Mouse (Mus musculus) lung, adult 18-20 months (tissue): ENCODE measurements around the gene Adar.

Source experiments
- DNase-seq, 2 experiments: peaks; one replicate each; pipeline ENCODE4 v3.0.0; 2022; ENCODE audit warnings: mixed read lengths in 2 of 2

The Adar gene

DNA sequence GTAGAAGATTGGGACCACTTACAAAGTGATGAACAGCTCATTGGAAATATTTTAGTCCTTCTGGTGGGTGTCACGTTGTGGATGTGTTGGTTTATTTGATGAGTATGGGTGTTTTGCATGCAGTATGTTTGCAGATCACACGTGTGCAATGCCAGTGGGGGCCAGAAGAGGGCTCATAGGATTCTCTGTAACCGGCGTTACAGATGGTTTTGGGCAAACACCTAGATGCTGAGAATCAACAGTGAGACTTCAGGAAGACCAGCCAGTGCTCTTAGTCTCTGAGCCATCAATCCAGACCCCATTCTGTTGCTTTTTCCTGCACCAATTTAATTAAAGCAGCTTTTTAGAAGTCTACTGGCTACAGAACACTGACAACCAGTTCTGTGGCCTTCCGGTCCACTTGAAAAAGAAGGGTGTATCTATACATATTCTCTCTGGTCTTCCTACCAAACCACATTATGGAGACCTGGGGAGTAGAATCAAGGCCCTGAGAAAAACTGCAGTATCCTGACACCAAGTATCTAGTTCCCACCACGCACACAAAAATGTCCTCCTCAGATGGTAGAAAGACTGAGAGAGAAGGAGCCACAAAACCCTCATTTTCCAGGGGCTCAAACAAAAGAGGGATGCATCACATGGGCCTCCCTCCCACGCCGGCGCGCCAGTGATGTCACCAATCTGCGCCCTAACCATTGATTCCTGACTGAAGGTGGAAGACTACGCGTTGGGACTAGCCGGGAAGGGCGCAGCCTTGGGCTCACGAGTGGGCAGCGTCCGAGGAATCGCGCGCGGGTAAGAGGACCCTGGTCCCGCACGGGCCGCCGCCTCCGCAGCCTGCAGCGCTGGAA, at the start of gene Adar:
Adar (plus strand) TSS at position 664 of the 848 bp plus-strand sequence.
- peak; percentile 67 to 70 for DNase-seq

DNA sequence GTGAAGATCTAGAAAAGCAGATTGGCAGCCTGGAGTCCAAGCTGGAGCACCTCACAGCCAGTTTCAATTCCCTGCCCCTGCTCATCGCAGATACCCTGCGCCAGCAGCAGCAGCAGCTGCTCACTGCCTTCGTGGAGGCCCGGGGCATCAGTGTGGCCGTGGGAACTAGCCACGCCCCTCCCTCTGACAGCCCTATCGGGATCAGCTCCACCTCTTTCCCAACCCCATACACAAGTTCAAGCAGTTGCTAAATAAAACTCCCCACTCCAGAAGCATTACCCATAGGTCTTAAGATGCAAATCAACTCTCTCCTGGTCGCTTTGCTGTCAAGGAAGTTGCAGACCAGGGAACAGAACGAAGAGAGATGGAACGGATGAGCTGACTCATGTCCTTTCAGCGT, 47.7 kb upstream of the Adar start:
- DNase-seq, result peak in 1 of 2 experiments; percentile 10

DNA sequence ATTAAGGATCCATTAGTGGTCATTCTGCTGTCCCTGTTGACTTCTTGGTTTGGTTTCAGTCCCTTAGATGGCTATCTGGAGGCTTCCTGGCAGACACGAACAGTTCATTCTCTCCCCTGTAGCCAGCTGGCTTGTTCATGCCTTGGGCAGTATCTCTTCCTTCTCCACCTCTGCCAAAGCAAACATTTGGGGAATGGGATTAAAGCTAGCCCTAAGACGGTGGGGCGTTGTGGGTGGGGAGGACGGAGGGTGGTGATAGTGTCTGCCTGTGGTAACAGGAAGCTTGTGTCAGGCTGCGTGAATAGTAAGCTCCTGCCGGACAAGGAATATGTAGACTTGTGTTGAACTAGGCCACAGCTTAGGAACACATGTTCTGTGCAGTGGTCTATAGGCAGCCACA, 43.5 kb upstream of the Adar start:
- DNase-seq, result no peak

DNA sequence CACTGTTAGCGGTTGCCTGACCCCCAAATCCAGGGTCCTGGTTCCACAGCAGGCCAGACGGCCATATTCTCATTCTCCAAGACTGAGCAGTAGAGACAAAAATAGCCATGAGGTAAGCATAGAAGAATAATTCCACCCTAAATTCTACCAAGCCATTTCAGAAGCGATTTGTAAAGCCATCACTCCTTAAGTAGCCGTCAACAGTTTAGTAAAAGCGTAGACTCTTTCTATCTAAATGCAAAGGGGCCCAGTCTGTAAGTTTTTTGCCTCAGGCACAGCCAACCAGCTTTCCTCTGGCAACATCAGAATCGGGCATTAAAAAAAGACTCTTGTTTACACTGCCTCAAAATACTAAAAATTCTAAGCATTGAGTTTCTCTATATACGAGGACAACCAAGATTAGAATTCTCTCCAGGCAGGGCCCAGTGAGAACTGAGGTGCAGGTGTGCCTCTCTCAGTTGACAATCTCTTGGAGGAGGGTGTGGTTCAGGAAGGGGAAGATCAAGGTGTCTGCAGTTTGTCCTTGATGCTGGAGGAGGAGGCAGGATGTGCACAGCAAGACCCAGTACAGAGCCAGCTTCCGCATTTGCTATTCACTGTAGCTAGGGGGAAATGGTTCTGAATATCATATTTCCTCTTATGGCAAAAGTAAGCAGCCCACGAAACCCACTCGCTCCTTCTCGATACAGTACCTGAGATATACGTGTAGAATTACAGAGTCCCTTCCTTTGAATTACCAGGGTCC, 42.1 kb upstream of the Adar start:
- DNase-seq, result no peak

DNA sequence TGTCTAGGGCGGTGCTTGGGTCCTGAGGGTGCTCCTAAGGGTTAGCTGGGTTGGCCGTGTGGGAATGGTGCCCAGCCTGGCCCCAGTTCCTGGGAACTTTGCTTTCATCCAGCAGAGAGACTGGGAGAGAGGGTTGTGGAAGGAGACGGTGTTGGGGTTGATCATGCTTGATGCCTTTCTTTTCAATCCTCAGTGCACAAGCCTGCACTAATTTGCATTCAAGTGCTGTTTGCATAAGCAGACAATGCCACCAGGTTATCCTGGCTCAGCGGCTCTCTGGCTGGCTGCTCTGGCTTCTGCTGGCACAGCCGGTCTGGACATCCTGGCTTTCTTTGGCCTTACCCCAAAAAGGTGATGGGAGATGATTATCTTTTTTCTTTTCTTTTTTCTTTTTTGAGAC, 37.2 kb upstream of the Adar start:
- DNase-seq, result no peak

DNA sequence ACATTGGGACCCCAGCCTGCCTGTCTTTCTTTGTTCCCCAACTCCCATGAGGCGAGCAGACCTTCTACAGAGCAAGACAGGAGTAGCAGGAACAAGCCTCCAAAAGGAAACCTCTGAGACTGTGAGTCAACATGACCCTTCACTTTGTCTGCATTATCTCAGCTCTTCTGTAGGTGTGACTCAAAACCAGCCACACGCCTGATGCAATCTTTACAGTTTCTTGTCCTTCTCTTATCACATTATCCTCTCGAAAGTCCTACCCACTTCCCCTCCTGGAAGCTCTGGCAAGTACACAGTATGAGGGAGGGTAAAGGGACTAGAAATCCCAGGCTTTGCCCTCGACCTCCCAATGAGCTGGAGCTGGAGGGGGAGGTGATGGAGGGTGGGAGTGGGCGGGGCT, 28.8 kb upstream of the Adar start:
- DNase-seq, result no peak

DNA sequence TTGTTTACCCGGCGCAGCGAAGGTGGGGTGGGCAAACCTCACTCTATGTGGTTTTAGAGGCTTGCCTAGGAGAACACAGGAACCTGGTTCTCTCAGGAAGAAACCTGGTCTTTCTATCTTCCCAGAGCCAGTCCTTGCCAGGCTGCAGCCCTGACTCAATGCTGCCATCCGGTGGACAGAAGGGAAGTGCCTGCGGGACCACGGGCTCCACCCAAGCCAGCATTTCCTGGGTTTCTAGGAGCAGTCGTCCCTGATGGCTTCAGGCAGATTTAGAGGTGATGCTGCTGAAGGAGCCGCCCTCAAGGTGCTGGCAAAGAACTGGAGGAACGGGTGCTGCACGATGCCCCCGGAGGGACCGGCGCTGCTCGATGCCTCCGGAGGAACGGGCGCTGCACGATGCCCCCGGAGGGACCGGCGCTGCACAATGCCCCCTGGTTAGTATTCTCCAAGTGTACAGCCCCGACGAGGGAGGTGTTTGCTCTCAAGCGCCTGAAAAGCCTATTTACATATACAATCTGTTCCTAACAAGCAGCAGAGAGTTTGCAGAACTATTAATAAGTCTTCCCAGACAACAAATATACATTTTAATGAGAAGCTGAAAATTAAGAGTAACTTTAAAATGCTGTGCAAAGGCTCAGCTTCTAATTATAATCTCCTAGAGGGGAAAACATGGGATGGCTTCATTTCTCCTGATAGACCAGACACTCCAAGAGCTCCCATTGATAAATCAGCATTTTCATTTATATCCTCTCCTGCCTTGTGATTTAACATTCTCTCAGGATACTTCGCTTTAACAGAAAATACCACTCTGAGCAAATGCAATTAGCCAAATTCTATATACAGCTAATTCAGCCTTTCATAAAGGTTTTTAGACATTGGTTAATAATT, 25.9 kb upstream of the Adar start:
- peak; percentile 72 to 77 for DNase-seq

DNA sequence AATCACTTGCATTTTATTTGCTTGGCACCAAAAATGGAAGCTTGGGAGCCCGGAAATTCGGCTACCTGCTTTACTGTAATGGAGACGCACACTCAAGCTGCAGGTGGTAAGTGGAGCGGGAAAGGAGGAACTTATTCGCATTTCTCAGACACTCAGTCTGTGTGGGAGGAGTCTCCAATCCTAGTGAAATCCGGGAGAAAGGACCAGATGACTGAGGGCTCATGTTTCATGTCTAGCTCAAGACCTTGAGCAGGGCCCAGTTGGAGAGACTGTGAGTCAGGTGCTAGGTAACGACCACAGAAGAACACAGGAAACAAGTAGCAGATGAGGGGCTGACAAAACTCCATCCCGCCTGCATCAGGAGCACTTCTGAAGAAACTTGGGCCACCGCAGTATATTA, 23.0 kb upstream of the Adar start:
- no peak for DNase-seq

DNA sequence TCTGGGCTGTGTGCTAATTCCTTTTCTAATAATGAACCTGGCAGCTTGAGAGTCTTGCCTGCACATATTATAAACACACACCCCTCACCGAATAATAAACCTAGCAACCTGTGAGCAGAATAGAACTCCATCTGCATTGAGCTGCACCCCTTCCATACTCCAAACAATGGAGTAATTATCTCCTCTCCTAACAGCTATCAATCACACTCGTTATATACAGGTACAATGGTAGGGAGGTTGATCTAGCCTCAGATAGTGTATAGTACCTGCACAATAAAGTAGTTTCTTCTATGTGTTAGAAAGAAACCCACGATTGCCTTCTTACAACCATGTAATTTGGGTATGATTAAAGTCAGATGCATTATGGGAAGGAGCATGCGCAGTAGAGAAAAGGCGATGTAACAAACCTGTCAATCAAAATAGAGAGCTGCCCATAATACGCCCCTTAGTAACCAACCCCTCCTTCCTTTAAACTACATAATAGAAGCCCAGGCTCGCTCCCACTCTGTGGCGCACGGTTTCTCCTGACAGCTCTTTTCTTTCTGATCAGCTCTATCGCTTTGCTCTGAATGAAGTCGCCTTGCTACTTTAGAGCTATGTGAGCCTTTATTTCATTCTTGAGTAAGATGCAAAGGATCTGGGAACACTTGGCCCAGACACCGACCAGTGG, 18.5 kb upstream of the Adar start:
- DNase-seq, result no peak

DNA sequence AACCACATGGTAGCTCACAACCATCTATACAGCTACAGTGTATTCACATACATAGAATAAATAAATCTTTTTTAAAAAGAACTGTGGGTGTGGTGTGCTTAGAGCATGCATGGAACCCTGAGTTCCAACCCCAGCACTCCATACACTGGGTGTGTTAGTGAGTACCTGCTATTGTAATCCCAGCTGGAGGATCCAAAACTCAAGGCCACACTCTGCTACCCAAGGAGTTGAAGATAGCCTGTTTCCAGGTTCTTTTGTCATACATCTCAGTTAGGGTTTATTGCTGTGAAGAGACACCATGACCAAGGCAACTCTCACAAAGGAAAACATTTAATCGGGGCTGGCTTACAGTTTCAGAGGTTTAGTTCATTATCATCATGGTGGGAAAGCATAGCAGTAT, 15.9 kb upstream of the Adar start:
- no peak for DNase-seq

DNA sequence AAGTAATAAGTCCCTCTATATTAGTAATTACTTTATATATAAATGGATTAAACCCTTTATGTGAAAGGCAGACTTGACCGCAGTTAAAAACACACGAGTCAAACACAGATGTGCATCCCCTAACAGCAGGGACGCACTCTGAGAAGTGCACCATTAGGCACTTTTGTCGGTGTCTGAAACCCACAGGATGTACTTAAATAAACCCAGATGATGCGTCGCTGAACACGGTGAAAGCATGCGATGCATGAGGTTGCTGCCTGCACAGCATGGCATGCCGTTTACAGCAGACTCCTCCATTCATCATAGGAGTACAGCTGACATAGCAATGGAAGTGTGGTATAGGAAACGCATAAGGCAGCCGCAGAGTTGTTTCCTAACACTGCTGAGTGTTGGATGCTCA, 14.4 kb upstream of the Adar start:
- no peak for DNase-seq

DNA sequence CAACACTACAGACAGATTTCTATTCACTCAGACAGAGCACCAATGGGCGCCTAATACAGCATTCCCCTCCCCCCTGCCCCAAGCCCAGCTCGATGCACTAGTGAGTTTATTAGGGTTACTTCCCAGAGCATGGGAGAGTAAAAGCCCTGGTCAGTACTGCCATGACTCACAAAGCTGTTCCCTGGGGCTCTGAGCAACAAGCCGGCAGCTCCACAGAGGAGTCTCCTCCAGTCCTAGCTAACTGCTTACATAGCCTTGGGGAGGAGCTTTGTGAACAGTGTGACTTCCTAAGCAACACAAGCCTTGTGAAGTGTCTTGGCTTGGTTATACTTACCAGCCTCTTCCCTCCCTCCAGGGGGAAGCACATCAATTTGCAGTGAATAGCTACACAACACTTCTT, 11.2 kb upstream of the Adar start:
- DNase-seq, result no peak

DNA sequence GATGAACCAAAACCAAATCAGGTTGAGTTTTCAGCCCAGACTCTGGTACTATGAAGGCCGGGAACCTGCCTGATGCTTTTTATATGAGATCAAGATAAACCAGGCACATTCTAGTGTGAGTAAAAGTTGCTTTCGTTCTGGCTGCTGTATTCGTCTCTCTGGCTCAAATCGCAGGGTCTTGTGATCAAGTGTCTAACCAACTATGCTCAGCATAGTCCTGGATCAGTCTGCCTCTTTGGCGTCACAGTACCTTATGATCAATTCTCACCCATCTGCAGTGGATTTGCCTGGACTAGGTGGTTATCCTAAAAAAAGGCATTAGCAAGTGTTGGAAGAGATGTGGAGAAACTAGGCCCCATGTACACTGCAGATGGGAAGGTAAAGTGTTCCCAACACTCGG, 10.8 kb upstream of the Adar start:
- DNase-seq, result no peak

DNA sequence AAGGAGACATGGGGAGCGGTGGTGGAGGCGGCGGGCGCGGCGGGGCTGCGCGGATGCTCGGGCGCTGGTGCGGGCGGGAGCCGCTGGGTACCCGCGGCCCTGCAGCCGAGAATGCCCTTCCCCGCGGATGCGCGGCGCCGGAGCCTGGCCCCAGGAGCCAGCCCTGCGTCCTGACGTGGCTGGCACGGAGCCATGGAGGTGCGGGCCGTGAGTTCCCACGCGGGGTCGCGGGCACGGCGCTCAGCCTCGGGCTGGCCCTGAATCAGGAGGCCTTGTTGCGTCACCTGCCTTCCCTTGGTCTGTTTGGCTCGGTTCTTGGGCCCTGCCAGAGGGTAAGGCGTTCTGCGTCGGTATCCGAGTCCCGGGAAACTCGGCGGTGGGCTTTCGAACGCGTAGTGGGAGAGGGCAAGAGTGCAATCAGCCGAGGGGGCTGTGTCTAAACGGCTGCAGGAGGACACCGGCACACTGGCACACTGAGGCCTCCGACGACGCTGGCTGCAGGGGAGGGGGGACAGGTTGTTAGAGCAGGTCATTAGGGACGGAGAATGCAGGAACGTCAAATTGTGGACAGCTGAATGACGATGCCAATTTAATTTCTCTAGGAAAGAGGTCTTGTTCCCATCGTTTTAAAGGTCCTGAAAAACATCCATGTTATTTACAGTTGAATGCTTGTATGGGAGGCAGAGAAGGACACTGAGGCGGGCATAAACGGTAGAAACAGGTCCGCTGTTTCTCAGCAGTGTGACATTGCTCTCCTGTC, 565 bp downstream of the Adar start:
- peak; percentile 28 to 33 for DNase-seq

DNA sequence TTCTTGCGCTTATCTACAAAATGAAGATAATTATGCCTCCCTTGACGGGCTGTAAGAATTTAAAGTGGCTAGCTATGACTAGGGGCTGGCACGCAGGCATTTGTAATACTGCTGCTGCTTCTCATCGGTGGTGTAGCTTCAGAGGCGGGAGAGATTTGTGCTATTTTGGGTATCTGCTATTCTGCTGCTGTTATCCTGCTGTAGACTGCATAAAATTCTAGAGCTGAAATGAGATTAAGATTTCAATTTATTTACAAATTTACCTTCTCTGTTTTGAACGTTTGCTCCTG, 1.1 kb downstream of the Adar start:
- DNase-seq, result no peak

DNA sequence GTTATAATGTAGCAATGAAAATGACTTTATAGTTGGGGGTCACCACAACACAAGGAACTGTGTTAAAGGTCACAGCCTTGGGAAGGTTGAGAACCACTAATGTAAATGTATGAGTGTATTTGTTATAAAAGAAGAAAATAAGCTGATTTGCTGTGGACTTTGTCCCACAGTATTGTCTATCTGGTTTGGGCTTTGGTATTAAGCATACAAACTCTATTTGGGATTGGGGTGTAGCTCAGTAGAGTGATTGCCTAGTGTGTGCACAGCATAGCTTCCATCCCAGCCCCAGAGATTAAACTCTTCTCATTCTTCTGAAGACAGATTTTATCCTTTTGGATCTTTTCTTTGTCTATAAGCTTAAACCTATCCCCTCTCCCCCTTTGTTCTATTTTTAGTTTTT, 7.2 kb downstream of the Adar start:
- no peak for DNase-seq

DNA sequence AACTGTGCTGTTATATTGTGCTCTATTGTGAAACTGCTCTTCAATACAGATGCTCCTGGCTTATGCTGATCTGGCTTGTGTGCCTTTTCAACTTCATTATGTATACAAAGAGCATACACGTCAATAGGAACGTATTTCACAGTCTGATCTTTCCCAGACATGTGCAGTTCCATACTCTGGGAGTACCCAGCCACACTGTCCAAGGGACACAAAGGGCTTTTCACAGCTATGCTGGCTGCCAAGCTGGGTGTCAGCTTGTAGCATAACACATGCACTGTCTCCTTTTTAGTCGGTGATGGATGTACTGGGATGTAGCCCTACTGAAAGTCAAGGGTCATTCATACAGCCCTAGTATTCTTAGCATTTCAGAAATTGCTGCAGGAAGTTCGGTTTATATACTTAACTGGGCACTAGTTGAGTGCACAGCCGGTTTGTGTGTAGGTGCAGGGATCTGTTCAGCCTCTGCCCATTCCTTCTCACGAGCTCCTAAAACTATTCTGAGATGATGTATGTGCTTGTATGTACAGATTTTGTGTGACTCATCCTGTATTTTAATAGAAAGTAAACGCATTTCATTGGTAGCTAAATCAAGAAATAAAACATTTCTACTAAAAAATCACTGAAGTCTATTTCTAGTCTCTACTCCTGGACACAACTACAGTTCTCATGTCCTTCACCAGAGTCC, 8.7 kb downstream of the Adar start:
- DNase-seq, result no peak

DNA sequence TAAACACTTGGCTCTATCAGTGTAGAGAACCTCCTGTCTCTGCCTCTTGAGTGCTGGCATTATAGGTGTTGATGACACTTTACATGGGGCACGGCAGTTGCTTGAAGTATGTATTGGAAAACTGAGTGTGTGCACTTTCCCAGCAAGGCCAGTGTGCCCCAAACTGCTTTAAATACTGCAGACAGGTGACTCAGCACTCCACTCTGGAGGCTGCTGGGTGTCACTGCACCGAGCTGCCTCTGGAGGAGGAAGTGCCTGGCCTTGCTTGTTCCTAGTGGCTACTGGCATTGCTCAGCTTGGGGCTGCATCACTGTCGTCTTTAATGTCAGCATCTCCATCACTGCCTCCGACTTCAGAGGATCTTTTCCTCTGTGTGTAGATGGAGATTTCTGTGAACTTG, 12.2 kb downstream of the Adar start:
- peak; percentile 53 to 54 for DNase-seq

DNA sequence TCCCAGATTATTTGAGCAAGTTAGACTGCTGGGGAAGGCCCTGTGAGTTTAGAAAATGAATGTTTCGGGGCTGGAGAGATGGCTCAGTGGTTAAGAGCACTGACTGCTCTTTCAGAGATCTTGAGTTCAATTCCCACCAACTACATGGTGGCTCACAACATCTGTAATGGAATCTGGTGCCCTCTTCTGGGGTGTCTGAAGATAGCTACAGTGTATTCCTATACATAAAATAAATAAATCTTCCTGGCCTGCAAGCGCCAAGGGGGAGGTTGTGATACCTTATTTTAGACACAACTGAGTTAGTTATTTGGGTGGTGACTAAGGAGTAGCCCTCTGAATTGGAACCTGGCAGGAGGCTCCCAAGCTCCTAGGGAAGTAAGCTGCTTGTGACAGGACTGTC, 14.0 kb downstream of the Adar start:
- DNase-seq, result no peak

DNA sequence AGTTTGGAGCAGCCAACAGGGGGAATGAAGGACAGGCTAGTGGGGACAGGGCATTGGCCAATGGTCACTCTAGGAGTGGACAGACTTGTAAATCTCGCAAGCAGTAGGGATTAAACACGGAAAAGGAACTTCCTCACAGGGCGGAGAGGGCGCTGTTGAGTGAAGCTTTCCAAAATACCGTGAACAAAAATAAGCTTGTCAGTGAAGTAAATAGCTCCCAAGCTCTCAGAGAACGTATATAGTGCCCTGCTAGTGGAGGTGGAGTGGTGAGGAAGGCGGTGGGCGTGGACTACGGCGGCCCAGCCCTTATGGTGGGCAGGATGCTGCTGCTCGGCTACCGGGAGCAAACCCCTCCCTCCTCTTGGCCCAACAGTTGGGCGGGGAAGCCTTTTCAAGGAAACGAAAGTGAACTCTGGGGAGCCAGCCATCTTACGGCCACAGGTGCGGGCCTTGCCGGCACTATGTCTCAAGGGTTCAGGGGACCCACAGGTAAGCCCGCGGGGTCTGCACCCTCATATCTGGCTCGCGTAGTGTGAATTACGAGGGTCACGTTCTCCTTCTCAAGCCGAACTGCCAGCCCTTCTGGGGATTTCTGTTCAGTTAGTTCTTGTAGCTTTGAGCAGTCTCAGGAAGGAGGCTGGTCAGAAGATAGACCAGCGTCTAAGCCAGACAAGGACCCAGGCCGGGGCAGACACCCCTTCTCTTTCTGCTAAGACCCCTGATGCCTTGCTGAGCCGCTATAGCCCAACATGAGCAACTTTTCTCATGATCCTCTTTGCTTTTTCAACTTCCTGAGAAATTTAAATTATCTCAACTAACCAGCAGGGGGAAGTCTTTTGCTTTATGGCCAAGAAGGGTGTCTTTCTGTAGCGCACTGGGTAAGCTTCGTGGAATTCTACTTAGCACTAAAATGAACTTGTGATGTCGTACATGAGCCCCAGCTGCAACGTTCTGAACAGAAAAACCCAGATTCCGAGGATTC, 15.8 kb downstream of the Adar start:
- DNase-seq, result peak; percentile 95 to 96
